Mouse (Mus musculus) C2C12 (cell line): ENCODE results near the gene Eif2ak3.

Experiments
- CEBPB ChIP-seq: IDR thresholded peaks from one replicate; pipeline ENCODE4 v1.6.1; 2011; ENCODE audit warnings: low read depth, mild to moderate bottlenecking, control low read depth, moderate library complexity
- CTCF ChIP-seq: IDR thresholded peaks from one replicate; pipeline ENCODE4 v1.5.1; 2011; ENCODE audit not compliant: control insufficient read depth, insufficient read depth, insufficient read length
- FOSL1 ChIP-seq: IDR thresholded peaks from one replicate; pipeline ENCODE4 v1.8.0; 2011; ENCODE audit warnings: mild to moderate bottlenecking, low read length; ENCODE audit not compliant: poor library complexity, insufficient read depth, severe bottlenecking
- MAX ChIP-seq: IDR thresholded peaks from one replicate; pipeline ENCODE4 v1.6.1; 2011; ENCODE audit warnings: mild to moderate bottlenecking, control low read depth
- MYOD1 ChIP-seq: IDR thresholded peaks from one replicate; pipeline ENCODE4 v1.6.1; 2011; ENCODE audit warnings: low read depth; ENCODE audit not compliant: control insufficient read depth, insufficient read length
- MYOG ChIP-seq: IDR thresholded peaks from one replicate; pipeline ENCODE4 v1.6.1; 2011; ENCODE audit not compliant: control insufficient read depth, insufficient read length; ENCODE audit errors: extremely low read depth

DNA sequence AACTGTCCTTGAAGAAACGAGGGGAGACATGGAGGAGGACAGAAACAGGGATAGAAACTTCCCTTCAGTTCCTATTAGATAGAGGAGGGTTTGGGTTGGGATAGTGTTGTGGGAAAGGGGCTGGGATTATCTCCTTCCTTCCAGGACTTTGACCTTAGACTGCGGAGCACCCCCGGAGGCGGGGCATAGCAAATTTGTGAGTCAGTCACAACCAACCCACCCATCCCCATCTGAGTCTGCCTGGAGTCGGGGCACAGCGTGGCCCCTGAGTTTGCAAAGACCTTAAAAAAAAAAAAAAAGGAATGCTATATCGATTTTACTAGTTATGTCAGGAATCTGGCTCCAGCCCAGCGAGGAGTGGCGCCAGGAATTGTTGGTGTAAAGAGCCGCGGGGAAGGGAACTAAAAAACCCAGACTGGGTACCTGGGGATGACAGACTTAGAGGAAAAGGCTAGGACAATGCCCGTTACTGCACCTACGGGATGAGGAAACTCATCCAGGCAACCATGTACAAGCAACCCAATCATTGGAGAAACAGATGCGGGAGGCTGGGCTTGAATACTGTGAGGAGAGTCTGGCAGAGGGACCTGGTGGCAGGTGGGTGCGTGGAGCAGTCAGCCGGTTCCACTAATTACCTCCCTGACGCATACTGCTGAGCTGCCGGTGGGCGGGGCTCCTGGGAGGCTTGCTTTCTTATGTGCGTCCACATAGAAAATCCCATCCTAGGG is 67.5 kb downstream of the Eif2ak3 start:
- TF ChIP-seq CTCF (no peak), MAX (no peak), FOSL1 (no peak), CEBPB (no peak), MYOG (no peak), MYOD1 (no peak)
